Mouse (Mus musculus): ENCODE results near the gene Arpc1b.
"Not testable (repeated sequence)": the region's sequence is repeated elsewhere in the genome, so short reads cannot be mapped to it uniquely, and the experiment has no call there.

Gene Arpc1b

GRCm38 (mm10) chr5:145114071-145114605 is at the start of gene Arpc1b:
TSS of gene Arpc1b (plus strand) at chr5:145114215.
- peak; percentile 74 to 78 for DNase-seq (ENCODE audit: low spot score in 2 of 2)

GRCm38 (mm10) chr5:145064765-145065340 is 49.2 kb upstream of the Arpc1b start:
- DNase-seq (ENCODE audit: low spot score in 2 of 2), result no peak

GRCm38 (mm10) chr5:145068863-145069262 is 45.2 kb upstream of the Arpc1b start:
- no peak for DNase-seq (ENCODE audit: low spot score in 2 of 2)

- peak; percentile 13 to 33 for DNase-seq (ENCODE audit: low spot score in 2 of 2)
Measured at GRCm38 (mm10) chr5:145069707-145070106, 44.3 kb upstream of the Arpc1b start.

- DNase-seq (ENCODE audit: low spot score in 2 of 2), result no peak
Measured at GRCm38 (mm10) chr5:145071342-145071741, 42.7 kb upstream of the Arpc1b start.

DNA sequence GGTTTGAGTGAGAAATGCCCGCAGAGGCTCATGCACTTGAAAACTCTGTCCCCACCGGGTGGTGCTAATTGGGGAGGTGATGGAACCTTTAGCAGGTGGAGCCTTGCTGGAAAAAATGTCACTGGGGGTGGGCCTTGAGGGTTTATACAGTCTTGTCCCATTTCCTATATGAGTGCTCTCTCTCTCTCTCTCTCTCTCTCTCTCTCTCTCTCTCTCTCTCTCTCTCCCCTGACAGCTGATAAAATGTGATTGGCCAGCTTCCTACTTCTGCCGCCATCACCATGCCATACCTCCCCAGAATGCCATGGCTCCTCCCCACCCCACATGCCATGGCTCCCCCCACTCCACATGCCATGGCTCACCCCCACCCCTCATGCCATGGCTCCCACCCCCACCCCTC is 38.9 kb upstream of the Arpc1b start:
- no peak for DNase-seq (ENCODE audit: low spot score in 2 of 2)

- no peak for DNase-seq (ENCODE audit: low spot score in 2 of 2)
Measured at GRCm38 (mm10) chr5:145081866-145082613, 32.0 kb upstream of the Arpc1b start.

DNA sequence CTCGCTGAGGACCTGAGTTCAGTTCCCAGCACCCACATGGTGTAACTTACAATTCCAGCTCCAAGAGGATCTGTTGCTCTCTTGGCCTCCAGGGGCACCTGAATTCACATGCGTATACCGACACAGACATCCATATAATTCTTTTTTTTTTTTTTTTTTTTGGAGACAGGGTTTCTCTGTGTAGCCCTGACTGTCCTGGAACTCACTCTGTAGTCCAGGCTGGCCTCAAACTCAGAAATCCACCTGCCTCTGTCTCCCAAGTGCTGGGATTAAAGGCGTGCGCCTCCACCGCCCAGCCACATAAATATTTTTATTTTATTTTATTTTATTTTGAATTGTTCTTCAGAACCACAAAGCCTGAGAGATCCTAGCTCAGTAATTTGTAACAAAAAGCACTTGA is 30.8 kb upstream of the Arpc1b start:
- DNase-seq (ENCODE audit: low spot score in 2 of 2), result not testable (repeated sequence)

DNA sequence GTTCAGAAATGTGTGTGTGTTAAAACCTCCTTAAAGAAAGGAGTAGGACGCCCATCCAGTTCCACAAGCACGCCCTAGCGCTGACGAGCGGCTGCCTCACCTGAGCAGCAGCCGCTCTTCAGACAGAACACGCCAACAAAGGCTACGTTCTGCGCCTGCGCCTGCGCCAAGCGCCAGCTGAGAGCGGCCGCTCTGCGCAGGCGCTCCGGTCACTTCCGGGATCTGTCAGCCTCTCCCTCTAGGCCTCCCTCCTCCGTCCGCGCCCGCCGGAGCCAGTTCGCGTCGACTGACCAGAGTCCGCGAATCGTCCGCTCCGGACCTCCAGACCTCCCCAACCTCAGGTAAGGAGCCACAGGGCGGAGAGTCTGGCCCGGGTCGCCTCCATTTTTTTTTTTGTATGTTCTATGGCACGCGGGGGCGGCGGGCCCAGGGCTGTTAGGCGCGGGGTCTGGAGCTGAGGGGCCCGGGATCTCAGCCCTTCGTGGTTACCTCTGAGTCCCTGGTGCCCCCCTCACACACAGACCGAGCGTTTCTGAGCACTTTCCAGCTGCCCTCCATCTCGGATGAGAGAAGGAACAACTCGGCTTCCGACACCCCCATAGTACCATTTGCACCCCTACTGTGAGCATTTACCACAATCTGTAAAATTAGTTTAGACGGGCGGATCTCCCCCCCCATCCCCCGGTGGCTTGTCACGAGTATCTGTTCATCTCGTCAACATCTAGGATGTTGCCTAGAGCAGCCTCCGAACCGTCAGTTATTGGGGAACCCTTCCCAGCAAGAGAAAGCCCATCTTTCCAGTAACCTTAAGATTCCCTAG is 30.2 kb upstream of the Arpc1b start, which contains the start of the genes Arpc1a and Kpna7:
Gene Arpc1a (plus strand): TSS at position 199 of the 820 bp plus-strand sequence.
Gene Kpna7 (minus strand): TSS at position 399 of the 820 bp plus-strand sequence.
- peak; percentile 92 for DNase-seq (ENCODE audit: low spot score in 2 of 2)

DNA sequence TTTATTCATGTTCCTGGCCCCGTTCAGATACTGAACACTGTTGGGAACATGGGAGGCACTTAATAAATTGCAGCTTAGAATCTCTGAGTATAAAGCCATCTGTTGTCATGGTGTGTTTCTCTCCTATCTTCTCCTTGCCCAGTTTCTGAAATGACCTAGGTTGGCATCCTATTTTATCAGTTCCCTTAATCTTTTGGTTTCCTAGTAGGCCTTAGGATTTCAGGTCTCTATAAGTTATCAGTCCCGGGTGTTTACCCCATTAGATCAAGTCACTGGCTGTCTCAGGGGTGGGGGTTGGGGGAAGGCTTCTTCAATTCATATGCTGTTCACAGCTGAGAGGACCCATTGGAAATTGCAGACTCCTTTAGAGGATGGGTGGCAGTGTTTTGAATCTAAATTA is 29.2 kb upstream of the Arpc1b start:
- no peak for DNase-seq (ENCODE audit: low spot score in 2 of 2)

DNA sequence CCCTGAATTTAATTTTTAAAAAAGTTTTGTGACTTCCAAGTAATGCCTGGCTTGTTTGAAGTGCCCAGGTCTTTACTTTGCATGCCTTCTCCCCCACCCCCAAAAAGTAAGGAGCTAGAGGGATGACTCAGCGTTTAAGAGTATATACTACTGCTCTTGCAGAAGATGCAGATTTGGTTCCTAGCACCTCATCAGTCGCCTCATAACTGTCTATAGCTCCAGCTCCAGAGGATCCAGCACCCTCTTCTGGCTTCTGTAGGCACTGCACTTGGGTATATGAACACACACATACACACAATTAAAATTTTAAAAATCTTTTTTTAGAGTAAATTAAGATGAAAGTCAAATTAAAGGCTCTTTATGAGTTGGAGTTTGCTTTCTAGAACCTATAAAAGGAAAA is 25.8 kb upstream of the Arpc1b start:
- DNase-seq (ENCODE audit: low spot score in 2 of 2), result no peak

GRCm38 (mm10) chr5:145089878-145090277 is 24.1 kb upstream of the Arpc1b start:
- no peak for DNase-seq (ENCODE audit: low spot score in 2 of 2)

DNA sequence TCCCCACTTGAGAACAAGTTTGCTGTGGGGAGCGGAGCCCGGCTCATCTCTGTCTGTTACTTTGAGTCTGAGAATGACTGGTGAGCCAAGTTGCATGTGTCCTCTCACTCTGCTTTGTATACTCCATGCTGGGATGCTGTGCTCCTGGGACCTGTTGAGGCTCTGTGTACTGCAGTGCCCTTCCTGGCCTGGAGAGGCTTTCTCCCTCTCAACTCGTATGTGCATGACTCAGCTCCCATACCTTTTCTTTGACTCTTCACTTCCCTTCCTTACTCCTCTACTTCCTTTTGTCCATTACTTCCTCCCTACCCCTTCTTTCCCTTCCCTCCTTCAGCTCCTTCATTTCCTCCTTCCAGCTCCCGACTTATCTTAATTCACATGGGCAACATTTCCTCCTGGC is 17.8 kb upstream of the Arpc1b start:
- no peak for DNase-seq (ENCODE audit: low spot score in 2 of 2)

- no peak for DNase-seq (ENCODE audit: low spot score in 2 of 2)
Measured at GRCm38 (mm10) chr5:145098340-145098821, 15.6 kb upstream of the Arpc1b start.

DNA sequence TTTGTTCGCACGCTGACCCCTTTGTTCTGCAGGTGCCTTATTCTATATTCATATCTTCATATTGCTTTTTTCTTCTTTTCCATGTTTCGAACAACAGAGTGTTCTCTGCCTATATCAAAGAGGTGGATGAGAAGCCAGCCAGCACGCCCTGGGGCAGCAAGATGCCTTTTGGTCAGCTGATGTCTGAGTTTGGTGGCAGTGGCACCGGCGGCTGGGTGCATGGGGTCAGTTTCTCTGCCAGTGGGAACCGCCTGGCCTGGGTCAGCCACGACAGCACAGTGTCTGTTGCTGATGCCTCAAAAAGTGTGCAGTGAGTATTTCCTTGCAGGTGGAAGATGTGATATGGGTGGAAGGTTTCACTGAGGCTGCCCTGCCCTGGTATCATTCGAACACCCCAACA is 13.1 kb upstream of the Arpc1b start:
- DNase-seq (ENCODE audit: low spot score in 2 of 2), result no peak

DNA sequence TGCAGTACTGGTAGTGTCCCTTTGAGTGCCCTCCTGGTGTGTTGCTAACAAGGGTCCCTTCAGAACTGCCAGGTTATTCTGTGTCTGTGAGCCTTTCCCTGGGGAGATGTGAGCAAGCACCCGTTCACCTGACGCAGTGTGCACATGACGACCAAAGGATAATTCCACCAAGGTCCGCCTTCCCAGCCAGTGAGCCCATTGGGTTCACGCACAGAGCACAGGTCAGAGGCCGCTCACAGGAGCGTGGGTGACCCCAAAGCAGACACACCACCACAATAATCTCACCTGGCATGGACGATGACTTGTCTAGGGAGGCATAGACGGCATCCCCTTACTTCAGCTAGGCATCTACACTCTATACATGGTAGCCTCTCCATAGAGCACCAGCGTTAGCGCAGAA is 12.6 kb upstream of the Arpc1b start:
- not testable (repeated sequence) for DNase-seq (ENCODE audit: low spot score in 2 of 2)

GRCm38 (mm10) chr5:145102706-145103105 is 11.3 kb upstream of the Arpc1b start:
- peak in 1 of 2 experiments; percentile 22 for DNase-seq (ENCODE audit: low spot score in 2 of 2)

- DNase-seq (ENCODE audit: low spot score in 2 of 2), result no peak
Measured at GRCm38 (mm10) chr5:145104328-145104727, 9.7 kb upstream of the Arpc1b start.

DNA sequence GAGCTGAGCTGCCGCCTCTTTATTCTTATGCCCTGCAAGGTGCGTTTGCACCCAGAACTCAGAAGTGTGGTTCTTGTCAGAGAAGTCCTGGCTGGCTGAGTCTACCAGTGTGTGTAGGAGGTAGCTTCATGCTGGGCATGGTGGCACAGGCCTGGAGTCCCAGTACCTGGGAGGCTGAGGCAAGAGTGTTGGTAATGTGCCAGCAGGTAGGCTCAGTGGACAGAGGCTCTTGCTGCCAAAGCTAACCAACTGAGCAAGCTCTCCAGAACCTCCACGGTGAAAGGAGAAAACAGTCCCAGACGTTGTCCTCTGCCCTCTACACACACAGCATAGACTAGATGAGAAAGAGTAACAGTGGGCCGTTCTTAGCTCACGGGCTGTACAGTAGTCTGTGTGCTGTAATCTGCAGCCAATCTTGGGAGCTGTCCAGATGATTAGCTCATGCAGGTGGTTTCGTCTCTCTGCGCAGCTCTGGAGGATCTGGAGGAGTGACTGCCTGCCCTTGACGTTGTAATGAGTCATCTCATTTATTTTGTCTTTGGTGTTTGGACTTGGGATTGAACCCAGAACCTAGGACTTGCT is 8.2 kb upstream of the Arpc1b start:
- DNase-seq (ENCODE audit: low spot score in 2 of 2), result no peak

- DNase-seq (ENCODE audit: low spot score in 2 of 2), result no peak
Measured at GRCm38 (mm10) chr5:145110401-145110800, 3.6 kb upstream of the Arpc1b start.

DNA sequence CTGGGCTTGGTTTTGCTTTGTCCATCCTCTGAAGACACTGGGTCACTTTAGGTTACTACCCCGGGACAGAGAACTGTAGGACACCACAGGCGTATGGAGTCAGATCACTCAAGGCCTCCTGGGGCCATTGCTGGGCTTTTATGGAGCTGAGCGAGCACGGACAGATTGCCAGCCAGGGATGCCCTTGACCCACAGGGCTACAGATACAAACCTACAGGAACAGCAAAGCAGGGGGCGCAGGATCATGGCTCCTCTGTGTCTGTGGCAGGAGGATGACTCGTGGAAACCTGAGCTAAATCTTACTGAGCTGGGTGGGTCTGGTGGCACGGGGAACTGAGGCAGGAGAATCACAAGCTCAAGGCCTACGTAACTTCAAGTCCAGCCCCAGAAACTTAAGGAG is 1.4 kb upstream of the Arpc1b start:
- DNase-seq (ENCODE audit: low spot score in 2 of 2), result no peak

GRCm38 (mm10) chr5:145113416-145113815 is 599 bp upstream of the Arpc1b start:
- no peak for DNase-seq (ENCODE audit: low spot score in 2 of 2)

Measured in heart, adult 9 months (tissue).